Mouse (Mus musculus): ENCODE results near the gene Wfdc2. TPM values are rescaled to one million over a fixed set of nuclear protein-coding genes. Genes with fewer than 3 reads are reported as not detected.
A peak's percentile ranks its signal among the peaks of the same experiment; 100 is the strongest.

The Wfdc2 gene
- polyA plus RNA-seq, 1 experiment from 2014 or later: 11.9 TPM

DNA sequence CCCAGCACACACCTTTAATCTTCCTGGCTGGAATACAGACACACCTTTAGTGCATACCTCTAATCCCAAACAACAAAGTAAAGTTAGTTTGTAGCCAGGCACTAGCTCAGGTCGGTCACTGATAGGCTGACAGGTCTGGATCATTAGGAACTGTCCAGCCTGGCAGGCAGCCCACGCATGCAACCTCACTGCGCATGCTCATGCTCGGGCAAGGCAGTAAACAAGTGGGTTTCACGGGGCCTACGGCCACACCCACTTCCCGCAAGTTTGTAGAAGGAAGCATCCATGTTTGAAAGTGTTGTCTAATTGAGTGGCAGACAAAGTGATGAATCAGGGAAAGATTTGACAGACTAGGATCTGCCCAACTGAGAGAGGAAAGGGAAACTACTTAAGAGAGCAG is 19.6 kb upstream of the Wfdc2 start:
- Histone ChIP-seq H3K9me3 (ENCODE audit: control insufficient read depth) (no peaks in the 10 kb centered on the region), H3K4me1 (replicated peaks; ENCODE audit: control insufficient read depth, insufficient read depth, low read length) (no peaks in the 10 kb centered on the region), H3K4me2 (replicated peaks; ENCODE audit: low read depth) (no peak overlapping the region), H3K36me3 (ENCODE audit: control insufficient read depth, insufficient read depth) (no peaks in the 10 kb centered on the region), H3K4me3 (ENCODE audit: low read depth, low read length) (no peak overlapping the region), H3K9ac (ENCODE audit: low read depth, low read length) (no peak overlapping the region), H3K27me3 (replicated peaks; ENCODE audit: control insufficient read depth, insufficient read depth, low read length) (no peaks in the 10 kb centered on the region), H3K27ac (ENCODE audit: low read depth, low read length) (no peak overlapping the region)
- WGBS: 75% methylated on average over 7 of the region's 7 CpGs
- no peak for TF ChIP-seq CTCF (IDR thresholded peaks at IDR 0.05; ENCODE audit: low read depth)
- no peak for ATAC-seq

DNA sequence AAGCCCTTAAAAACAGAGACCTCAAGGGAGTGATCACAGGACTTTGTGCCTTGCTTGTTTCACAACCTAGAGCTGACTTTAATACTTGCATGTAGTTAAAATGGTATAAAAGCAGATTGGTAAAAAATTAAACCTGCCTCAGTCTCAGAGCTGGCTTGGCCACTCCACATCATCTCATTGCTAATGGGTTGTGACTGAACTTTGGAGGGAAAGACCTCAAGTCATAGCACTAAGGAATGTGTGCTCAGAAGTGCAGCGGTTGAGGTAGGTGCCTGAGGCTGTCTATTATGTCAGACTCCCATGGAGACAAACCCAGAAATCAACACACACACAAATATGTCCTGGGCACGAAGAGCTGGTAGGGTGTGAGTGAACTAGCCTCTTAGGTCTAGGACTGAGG is 18.5 kb upstream of the Wfdc2 start:
- H3K36me3 ChIP-seq (ENCODE audit: control insufficient read depth, insufficient read depth): no peaks in the 10 kb centered on the region
- H3K9ac ChIP-seq (ENCODE audit: low read depth, low read length): no peak overlapping the region
- TF ChIP-seq CTCF (IDR thresholded peaks at IDR 0.05; ENCODE audit: low read depth): no peak
- no peak overlapping the region for H3K4me2 ChIP-seq (replicated peaks; ENCODE audit: low read depth)
- 57% methylated on average over 2 of the region's 2 CpGs for WGBS
- no peak overlapping the region for H3K27ac ChIP-seq (ENCODE audit: low read depth, low read length)
- no peaks in the 10 kb centered on the region for H3K27me3 ChIP-seq (replicated peaks; ENCODE audit: control insufficient read depth, insufficient read depth, low read length)
- no peaks in the 10 kb centered on the region for H3K4me1 ChIP-seq (replicated peaks; ENCODE audit: control insufficient read depth, insufficient read depth, low read length)
- no peak overlapping the region for H3K4me3 ChIP-seq (ENCODE audit: low read depth, low read length)
- ATAC-seq: no peak
- no peaks in the 10 kb centered on the region for H3K9me3 ChIP-seq (ENCODE audit: control insufficient read depth)

DNA sequence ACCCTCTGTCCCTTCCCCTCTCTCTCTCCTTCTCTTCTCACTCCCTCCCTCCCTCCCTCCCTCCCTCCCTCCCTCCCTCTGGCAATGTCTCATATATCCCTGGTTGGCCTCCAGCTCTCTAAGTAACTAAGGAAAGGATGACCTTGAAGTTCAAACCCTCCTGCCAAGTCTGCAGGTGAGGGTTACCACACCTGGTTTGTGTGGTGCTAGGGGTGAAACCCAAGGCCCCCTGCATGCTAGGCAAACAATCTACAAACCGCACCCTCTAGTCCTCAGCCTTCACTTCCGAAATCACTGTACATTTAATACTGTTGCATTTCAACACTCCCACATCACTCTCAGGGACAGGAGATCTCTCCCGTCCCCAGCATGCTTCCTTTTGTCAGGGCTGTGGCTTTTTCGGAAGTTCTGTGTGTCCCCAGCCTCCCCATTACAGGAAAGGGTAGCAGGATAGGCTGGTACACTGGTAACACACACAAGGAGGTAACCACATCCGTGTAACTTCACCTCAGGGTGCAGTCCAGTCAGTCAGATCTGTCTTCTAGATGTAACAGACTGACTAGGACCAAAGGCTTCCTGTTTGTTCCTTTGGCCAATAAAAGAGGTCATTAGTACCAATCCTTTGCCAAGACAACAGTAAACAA is 17.6 kb upstream of the Wfdc2 start:
- Histone ChIP-seq H3K9me3 (ENCODE audit: control insufficient read depth) (no peaks in the 10 kb centered on the region), H3K36me3 (ENCODE audit: control insufficient read depth, insufficient read depth) (no peaks in the 10 kb centered on the region), H3K4me1 (replicated peaks; ENCODE audit: control insufficient read depth, insufficient read depth, low read length) (no peaks in the 10 kb centered on the region), H3K27ac (ENCODE audit: low read depth, low read length) (no peak overlapping the region), H3K4me3 (ENCODE audit: low read depth, low read length) (no peak overlapping the region), H3K9ac (ENCODE audit: low read depth, low read length) (no peak overlapping the region), H3K27me3 (replicated peaks; ENCODE audit: control insufficient read depth, insufficient read depth, low read length) (no peaks in the 10 kb centered on the region), H3K4me2 (replicated peaks; ENCODE audit: low read depth) (no peak overlapping the region)
- 25% methylated on average over 5 of the region's 5 CpGs for WGBS
- peak; percentile 54 for ATAC-seq
- TF ChIP-seq CTCF (IDR thresholded peaks at IDR 0.05; ENCODE audit: low read depth): no peak

DNA sequence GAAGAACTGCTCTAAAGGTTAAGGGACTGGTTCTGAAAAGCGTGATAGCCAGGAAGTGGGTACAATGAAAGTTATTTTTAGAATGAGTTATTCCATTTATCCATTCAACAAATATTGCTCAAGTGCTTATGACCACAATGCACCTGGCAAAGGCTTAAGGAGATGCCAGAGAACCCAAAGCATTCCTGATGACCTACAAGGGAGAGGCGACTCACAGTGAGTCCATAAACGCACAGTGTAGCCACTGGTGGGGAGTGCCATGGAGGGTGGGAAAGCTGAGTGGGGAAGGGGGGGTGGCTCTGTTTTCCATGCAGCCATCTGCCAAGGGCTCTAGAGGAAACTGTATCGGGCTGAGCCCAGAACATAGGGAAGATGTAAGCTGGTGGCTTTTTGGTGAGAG is 12.9 kb upstream of the Wfdc2 start:
- no peak overlapping the region for H3K9ac ChIP-seq (ENCODE audit: low read depth, low read length)
- H3K27ac ChIP-seq (ENCODE audit: low read depth, low read length): no peak overlapping the region
- H3K27me3 ChIP-seq (replicated peaks; ENCODE audit: control insufficient read depth, insufficient read depth, low read length): no peaks in the 10 kb centered on the region
- no peaks in the 10 kb centered on the region for H3K36me3 ChIP-seq (ENCODE audit: control insufficient read depth, insufficient read depth)
- H3K4me3 ChIP-seq (ENCODE audit: low read depth, low read length): no peak overlapping the region
- no peaks in the 10 kb centered on the region for H3K4me1 ChIP-seq (replicated peaks; ENCODE audit: control insufficient read depth, insufficient read depth, low read length)
- no peaks in the 10 kb centered on the region for H3K9me3 ChIP-seq (ENCODE audit: control insufficient read depth)
- no peak for ATAC-seq
- H3K4me2 ChIP-seq (replicated peaks; ENCODE audit: low read depth): no peak overlapping the region
- TF ChIP-seq CTCF (IDR thresholded peaks at IDR 0.05; ENCODE audit: low read depth): no peak
- WGBS: 23% methylated on average over 4 of the region's 4 CpGs

DNA sequence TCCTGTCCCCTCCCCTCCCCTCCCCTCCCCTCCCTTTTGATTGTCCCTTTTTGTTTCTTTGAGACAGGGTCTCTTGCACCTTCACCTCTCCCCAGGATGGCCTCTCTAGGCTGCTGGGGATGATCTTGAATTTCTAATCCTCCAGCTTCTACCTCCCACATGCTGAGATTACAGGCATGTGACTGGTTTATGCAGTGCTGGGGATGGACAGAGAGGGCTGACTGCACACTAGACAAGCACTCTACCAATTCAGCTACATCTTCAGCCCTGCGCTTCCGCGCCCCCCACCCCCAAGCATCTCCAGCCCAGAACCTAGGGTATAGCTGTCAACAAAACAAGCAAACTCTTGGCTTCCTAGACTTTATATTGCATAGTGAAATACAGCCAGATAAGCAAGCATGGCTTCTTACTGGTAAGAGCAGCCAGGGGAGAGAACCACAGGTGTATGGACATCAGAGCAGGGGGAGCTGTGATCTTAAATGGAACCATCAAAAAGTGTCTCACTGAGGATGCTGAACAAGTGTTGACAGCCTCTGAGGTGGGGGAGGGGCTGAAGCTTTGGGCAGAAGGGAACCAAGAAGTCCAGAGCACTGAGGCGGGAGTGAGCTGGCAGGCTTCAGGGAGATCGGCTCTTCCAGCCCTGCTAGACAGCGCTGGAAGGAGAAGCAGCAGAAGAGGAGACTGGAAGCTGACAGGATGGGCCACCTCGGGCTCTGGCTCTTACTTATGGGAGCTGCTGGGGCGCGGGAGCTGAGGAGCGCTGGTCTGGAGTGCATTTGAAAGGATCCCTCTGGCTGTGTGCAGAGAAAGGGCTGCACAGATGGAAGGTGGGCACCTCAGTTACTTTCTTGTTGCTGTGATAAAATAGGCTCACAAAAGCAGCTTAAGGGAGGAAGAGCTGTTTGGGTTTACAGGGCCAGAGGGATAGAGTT is 12.0 kb upstream of the Wfdc2 start:
- Histone ChIP-seq H3K9me3 (ENCODE audit: control insufficient read depth) (no peaks in the 10 kb centered on the region), H3K27ac (ENCODE audit: low read depth, low read length) (no peak overlapping the region), H3K4me3 (ENCODE audit: low read depth, low read length) (no peak overlapping the region), H3K36me3 (ENCODE audit: control insufficient read depth, insufficient read depth) (no peaks in the 10 kb centered on the region), H3K27me3 (replicated peaks; ENCODE audit: control insufficient read depth, insufficient read depth, low read length) (no peaks in the 10 kb centered on the region), H3K4me1 (replicated peaks; ENCODE audit: control insufficient read depth, insufficient read depth, low read length) (no peaks in the 10 kb centered on the region), H3K9ac (ENCODE audit: low read depth, low read length) (no peak overlapping the region), H3K4me2 (replicated peaks; ENCODE audit: low read depth) (no peak overlapping the region)
- no peak for ATAC-seq
- WGBS: 36% methylated on average over 10 of the region's 10 CpGs
- no peak for TF ChIP-seq CTCF (IDR thresholded peaks at IDR 0.05; ENCODE audit: low read depth)

DNA sequence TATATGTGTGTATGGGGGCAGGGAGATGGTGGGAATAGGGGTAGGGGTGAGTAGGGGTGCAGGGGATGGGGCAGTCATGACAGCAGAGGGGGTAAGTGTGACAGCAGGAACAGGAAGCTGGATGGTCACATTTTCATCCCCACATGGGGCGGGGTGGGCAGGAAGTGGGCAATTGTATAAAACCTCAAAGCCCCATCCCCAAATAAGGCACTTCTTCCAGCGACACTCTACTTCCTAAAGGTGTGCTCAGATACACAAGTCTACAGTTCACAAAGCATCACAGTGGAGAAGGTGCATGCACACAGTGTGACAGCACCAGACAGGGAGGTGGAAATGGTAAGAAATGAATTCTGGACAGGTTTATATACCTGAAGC is 11.3 kb upstream of the Wfdc2 start:
- H3K4me1 ChIP-seq (replicated peaks; ENCODE audit: control insufficient read depth, insufficient read depth, low read length): no peaks in the 10 kb centered on the region
- WGBS: 73% methylated on average over 2 of the region's 2 CpGs
- H3K27me3 ChIP-seq (replicated peaks; ENCODE audit: control insufficient read depth, insufficient read depth, low read length): no peaks in the 10 kb centered on the region
- no peak for TF ChIP-seq CTCF (IDR thresholded peaks at IDR 0.05; ENCODE audit: low read depth)
- no peak overlapping the region for H3K4me2 ChIP-seq (replicated peaks; ENCODE audit: low read depth)
- no peaks in the 10 kb centered on the region for H3K36me3 ChIP-seq (ENCODE audit: control insufficient read depth, insufficient read depth)
- ATAC-seq: no peak
- no peak overlapping the region for H3K9ac ChIP-seq (ENCODE audit: low read depth, low read length)
- no peak overlapping the region for H3K27ac ChIP-seq (ENCODE audit: low read depth, low read length)
- no peaks in the 10 kb centered on the region for H3K9me3 ChIP-seq (ENCODE audit: control insufficient read depth)
- H3K4me3 ChIP-seq (ENCODE audit: low read depth, low read length): no peak overlapping the region
